Mouse (Mus musculus) neutrophil, adult 83 days (primary cell): Measurements from ENCODE around the gene Hltf. TPM values are rescaled to one million over a fixed set of nuclear protein-coding genes. Genes with fewer than 3 reads are reported as not detected.

ENCODE experiments used
- total RNA-seq, 2 experiments: library from RNA; stranded (reverse); gene quantifications; one replicate each; pipeline ENCODE4 v1.2.4; 2023

Gene Hltf
- 10 to 100 TPM; 31.9 to 33.6 TPM for total RNA-seq

DNA sequence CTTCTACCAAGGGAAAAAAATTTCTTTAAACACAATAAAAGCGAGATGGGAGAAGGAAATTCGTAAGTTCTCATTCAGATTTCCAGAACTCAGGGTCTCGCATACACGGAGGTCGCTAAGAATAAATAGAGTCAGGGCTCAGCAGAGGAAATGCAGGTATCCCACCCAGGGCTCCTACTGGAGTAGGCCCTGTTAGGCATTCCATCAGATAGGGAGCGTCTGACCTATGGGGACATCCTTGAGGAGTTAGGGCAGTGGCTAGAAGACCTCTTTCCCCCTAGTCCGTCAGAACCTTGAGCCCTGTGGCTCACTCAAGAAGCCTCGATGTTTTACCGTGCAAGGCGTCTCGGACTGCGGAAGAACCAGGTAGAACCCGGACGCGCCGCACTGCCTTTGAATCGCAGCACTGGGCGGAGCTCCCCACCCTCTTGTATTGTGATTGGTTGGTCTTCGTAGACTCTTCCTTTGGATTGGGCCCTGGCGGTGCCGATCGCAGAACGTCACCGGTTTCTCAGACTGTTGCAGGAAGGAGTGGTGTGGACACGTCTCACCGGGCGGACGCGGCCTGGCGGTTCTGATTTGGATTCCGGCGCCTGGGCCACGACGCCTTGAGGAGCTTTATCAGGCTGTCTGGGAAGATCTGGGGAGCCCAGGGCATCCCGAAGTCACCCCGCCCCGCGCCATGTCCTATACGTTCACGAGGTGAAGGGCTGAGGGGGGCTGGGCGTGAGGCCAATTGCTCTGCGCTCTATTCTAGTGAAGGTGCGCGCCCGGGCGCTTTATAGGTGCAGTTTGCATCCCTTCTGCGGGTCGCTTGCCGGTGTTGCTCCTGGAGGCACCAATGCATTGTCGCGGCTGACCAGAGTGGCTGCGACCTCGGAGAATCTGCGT, at the start of gene Hltf:
Gene Hltf, plus strand, starts transcription at position 506 of the 891 bp plus-strand sequence.

GRCm38 (mm10) chr3:20034719-20035404, 22.7 kb upstream of the Hltf start, which contains the start of gene Hps3:
TSS of gene Hps3 (minus strand) at chr3:20035315.

GRCm38 (mm10) chr3:20154531-20155367, 97.1 kb downstream of the Hltf start, which contains the start of gene Gyg:
TSS of gene Gyg (minus strand) at chr3:20155317.

Other genes with a start within 250 kb of the Hltf start
- gene Cp, start 100.8 kb upstream of the Hltf start, total RNA-seq, result 1 to 10 TPM in 1 of 2 experiments, under 1 TPM in 1; 0.61 to 1.2 TPM
- 10 to 100 TPM; 66.8 to 74.0 TPM for gene Hps3, start 22.5 kb upstream of the Hltf start, total RNA-seq
- gene Gyg, start 97.5 kb downstream of the Hltf start, total RNA-seq, result 100 to 1,000 TPM; 133 to 152 TPM
- gene Cpa3, start 184.4 kb downstream of the Hltf start, total RNA-seq, result 1 to 10 TPM; 8.4 to 9.2 TPM
- not detected for gene Cpb1, start 217.9 kb downstream of the Hltf start, total RNA-seq